Mouse (Mus musculus) bone marrow macrophage, adult 2 months (primary cell): ENCODE measurements around the gene Usp42.

ENCODE experiments used
- CTCF ChIP-seq: IDR thresholded peaks from 2 replicates; pipeline ENCODE4 v1.5.1; 2012; ENCODE audit warnings: low read depth, mild to moderate bottlenecking, low read length, moderate library complexity
- POLR2A ChIP-seq: IDR thresholded peaks from 2 replicates; pipeline ENCODE4 v1.6.1; 2012; ENCODE audit warnings: mild to moderate bottlenecking, low read depth, low read length, borderline replicate concordance

GRCm38 (mm10) chr5:143732180-143732891 is at the start of gene Usp42:
- no peak for TF ChIP-seq CTCF
- 0 out of 2 replicates have a peak, but pooled peaks have one; percentile 14 for TF ChIP-seq POLR2A
